Mouse (Mus musculus): ENCODE measurements at regions not wholly inside any gene's neighbourhood (a gene's known extent, or its start where the extent isn't known, plus 50 kb on each side); places are given as distances from the start of the nearest gene placed in this dataset.
A peak's percentile ranks its signal among the peaks of the same experiment; 100 is the strongest.

GRCm38 (mm10) chr15:68366816-68367215, 1866.1 kb upstream of the Lrrc6 start:
- Histone ChIP-seq H3K9me3 (replicated peaks) (no peaks in the 10 kb centered on the region), H3K4me1 (replicated peaks) (0 out of 2 replicates have a peak, but pooled peaks cover 3% of the 10 kb centered on the region), H3K9ac (no peak overlapping the region), H3K36me3 (no peaks in the 10 kb centered on the region), H3K27me3 (replicated peaks) (no peaks in the 10 kb centered on the region), H3K4me2 (no peak overlapping the region), H3K27ac (ENCODE audit: poor library complexity, severe bottlenecking) (no peak overlapping the region), H3K4me3 (no peak overlapping the region)
- no peak for ATAC-seq (ENCODE audit: insufficient number of reproducible peaks, low FRiP score)
- WGBS = 71% methylated on average over 3 of the region's 3 CpGs

GRCm38 (mm10) chr15:68363058-68363735, 1862.5 kb upstream of the Lrrc6 start:
- peak overlapping the region; percentile 56 for H3K4me2 ChIP-seq
- ATAC-seq (ENCODE audit: insufficient number of reproducible peaks, low FRiP score) = peak; percentile 95
- H3K27ac ChIP-seq (ENCODE audit: poor library complexity, severe bottlenecking) = peak overlapping the region; percentile 99
- H3K4me3 ChIP-seq = peak overlapping the region; percentile 75
- no peaks in the 10 kb centered on the region for H3K27me3 ChIP-seq (replicated peaks)
- WGBS = 2% methylated on average over 71 of the region's 72 CpGs
- no peaks in the 10 kb centered on the region for H3K36me3 ChIP-seq
- peaks cover 15% of the 10 kb centered on the region for H3K4me1 ChIP-seq (replicated peaks)
- peak overlapping the region; percentile 97 for H3K9ac ChIP-seq
- no peaks in the 10 kb centered on the region for H3K9me3 ChIP-seq (replicated peaks)

- ATAC-seq (ENCODE audit: insufficient number of reproducible peaks, low FRiP score) = peak; percentile 63
- H3K4me1 ChIP-seq (replicated peaks) = peaks cover 15% of the 10 kb centered on the region
- H3K4me3 ChIP-seq = peak overlapping the region; percentile 75
- H3K9ac ChIP-seq = peak overlapping the region; percentile 97
- WGBS = 12% methylated on average over 121 of the region's 121 CpGs
- no peaks in the 10 kb centered on the region for H3K9me3 ChIP-seq (replicated peaks)
- no peaks in the 10 kb centered on the region for H3K36me3 ChIP-seq
- H3K4me2 ChIP-seq = peak overlapping the region; percentile 78
- no peaks in the 10 kb centered on the region for H3K27me3 ChIP-seq (replicated peaks)
- peak overlapping the region; percentile 99 for H3K27ac ChIP-seq (ENCODE audit: poor library complexity, severe bottlenecking)
These were observed 1861.7 kb upstream of the Lrrc6 start for GRCm38 (mm10) chr15:68362081-68363057.

- Histone ChIP-seq H3K9me3 (replicated peaks) (no peaks in the 10 kb centered on the region), H3K9ac (peak overlapping the region; percentile 97), H3K36me3 (no peaks in the 10 kb centered on the region), H3K4me3 (peak overlapping the region; percentile 75), H3K4me1 (replicated peaks) (peaks cover 15% of the 10 kb centered on the region), H3K27me3 (replicated peaks) (no peaks in the 10 kb centered on the region), H3K4me2 (peak overlapping the region; percentile 78), H3K27ac (ENCODE audit: poor library complexity, severe bottlenecking) (peak overlapping the region; percentile 99)
- ATAC-seq (ENCODE audit: insufficient number of reproducible peaks, low FRiP score) = no peak
- 29% methylated on average over 6 of the region's 6 CpGs for WGBS
These were observed 1860.5 kb upstream of the Lrrc6 start for GRCm38 (mm10) chr15:68360956-68361908.

- Histone ChIP-seq H3K4me2 (peak overlapping the region; percentile 34), H3K27ac (ENCODE audit: poor library complexity, severe bottlenecking) (peak overlapping the region; percentile 78), H3K9me3 (replicated peaks) (no peaks in the 10 kb centered on the region), H3K9ac (no peak overlapping the region), H3K4me3 (no peak overlapping the region), H3K36me3 (no peaks in the 10 kb centered on the region), H3K27me3 (replicated peaks) (no peaks in the 10 kb centered on the region), H3K4me1 (replicated peaks) (peaks cover 15% of the 10 kb centered on the region)
- WGBS = 51% methylated on average over 3 of the region's 3 CpGs
- ATAC-seq (ENCODE audit: insufficient number of reproducible peaks, low FRiP score) = no peak
These were observed 1858.8 kb upstream of the Lrrc6 start for GRCm38 (mm10) chr15:68359496-68359895.

GRCm38 (mm10) chr15:68355957-68356356, 1855.2 kb upstream of the Lrrc6 start:
- no peaks in the 10 kb centered on the region for H3K9me3 ChIP-seq (replicated peaks)
- no peak overlapping the region for H3K27ac ChIP-seq (ENCODE audit: poor library complexity, severe bottlenecking)
- no peak overlapping the region for H3K4me2 ChIP-seq
- no peak overlapping the region for H3K4me3 ChIP-seq
- H3K4me1 ChIP-seq (replicated peaks) = peaks cover 5% of the 10 kb centered on the region
- ATAC-seq (ENCODE audit: insufficient number of reproducible peaks, low FRiP score) = no peak
- H3K36me3 ChIP-seq = peaks cover 3% of the 10 kb centered on the region; the same call in 1 of the 2 replicates
- 68% methylated on average over 1 of the region's 1 CpGs for WGBS
- H3K9ac ChIP-seq = no peak overlapping the region
- H3K27me3 ChIP-seq (replicated peaks) = no peaks in the 10 kb centered on the region

- ATAC-seq (ENCODE audit: insufficient number of reproducible peaks, low FRiP score) = no peak
These were observed 1843.9 kb upstream of the Lrrc6 start for GRCm38 (mm10) chr15:68344652-68345051.

GRCm38 (mm10) chr15:68342542-68342941, 1841.8 kb upstream of the Lrrc6 start:
- H3K9me3 ChIP-seq (replicated peaks) = no peaks in the 10 kb centered on the region
- no peak for ATAC-seq (ENCODE audit: insufficient number of reproducible peaks, low FRiP score)
- H3K36me3 ChIP-seq = peaks cover 21% of the 10 kb centered on the region
- H3K4me2 ChIP-seq = no peak overlapping the region
- no peak overlapping the region for H3K9ac ChIP-seq
- peaks cover 15% of the 10 kb centered on the region for H3K4me1 ChIP-seq (replicated peaks)
- no peaks in the 10 kb centered on the region for H3K27me3 ChIP-seq (replicated peaks)
- WGBS = 88% methylated on average over 1 of the region's 1 CpGs
- no peak overlapping the region for H3K27ac ChIP-seq (ENCODE audit: poor library complexity, severe bottlenecking)
- no peak overlapping the region for H3K4me3 ChIP-seq

More at GRCm38 (mm10) chr15:68344652-68345051, 1843.9 kb upstream of the Lrrc6 start:
- no peak overlapping the region for H3K27ac ChIP-seq (ENCODE audit: poor library complexity, severe bottlenecking)
- no peak overlapping the region for H3K9ac ChIP-seq
- WGBS = 95% methylated on average over 3 of the region's 3 CpGs
- peaks cover 14% of the 10 kb centered on the region for H3K36me3 ChIP-seq
- H3K9me3 ChIP-seq (replicated peaks) = no peaks in the 10 kb centered on the region
- H3K27me3 ChIP-seq (replicated peaks) = no peaks in the 10 kb centered on the region
- H3K4me2 ChIP-seq = no peak overlapping the region
- no peak overlapping the region for H3K4me3 ChIP-seq
- peaks cover 15% of the 10 kb centered on the region for H3K4me1 ChIP-seq (replicated peaks)

- no peak for ATAC-seq (ENCODE audit: insufficient number of reproducible peaks, low FRiP score)
- Histone ChIP-seq H3K4me2 (no peak overlapping the region), H3K9me3 (replicated peaks) (no peaks in the 10 kb centered on the region), H3K36me3 (peaks cover 21% of the 10 kb centered on the region), H3K27me3 (replicated peaks) (no peaks in the 10 kb centered on the region), H3K4me1 (replicated peaks) (peaks cover 9% of the 10 kb centered on the region), H3K4me3 (no peak overlapping the region), H3K27ac (ENCODE audit: poor library complexity, severe bottlenecking) (no peak overlapping the region), H3K9ac (no peak overlapping the region)
- 57% methylated on average over 5 of the region's 5 CpGs for WGBS
These were observed 1840.3 kb upstream of the Lrrc6 start for GRCm38 (mm10) chr15:68341056-68341455.

- H3K4me2 ChIP-seq = no peak overlapping the region
- H3K27me3 ChIP-seq (replicated peaks) = no peaks in the 10 kb centered on the region
- H3K27ac ChIP-seq (ENCODE audit: poor library complexity, severe bottlenecking) = no peak overlapping the region
- ATAC-seq (ENCODE audit: insufficient number of reproducible peaks, low FRiP score) = no peak
- no peaks in the 10 kb centered on the region; the same call in 1 of the 2 replicates for H3K4me1 ChIP-seq (replicated peaks)
- H3K9me3 ChIP-seq (replicated peaks) = no peaks in the 10 kb centered on the region
- 91% methylated on average over 2 of the region's 2 CpGs for WGBS
- H3K36me3 ChIP-seq = peaks cover 15% of the 10 kb centered on the region
- no peak overlapping the region for H3K4me3 ChIP-seq
- no peak overlapping the region for H3K9ac ChIP-seq
These were observed 1836.6 kb upstream of the Lrrc6 start for GRCm38 (mm10) chr15:68337264-68337663.

All from heart, embryonic 12.5 days (tissue).